Mouse (Mus musculus) stomach, embryonic 14.5 days (tissue): ENCODE results near the gene 1600014C23Rik. TPM values are rescaled to one million over a fixed set of nuclear protein-coding genes. Genes with fewer than 3 reads are reported as not detected.

ENCODE experiments used
- ATAC-seq: fragments of 200-750 bp; cut with Nextera tagmentation; 2 replicates; pipeline ENCODE4 v1.8.0; 2017; ENCODE audit warnings: low read depth, moderate TSS enrichment; ENCODE audit not compliant: insufficient number of reproducible peaks, insufficient read depth, low FRiP score
- H3K27ac ChIP-seq: fragments of 300-500 bp; sonication (generic); 2 replicates; pipeline ENCODE4 v1.5.1; 2014; ENCODE audit warnings: mild to moderate bottlenecking, low read length, moderate library complexity, mixed read lengths
- H3K27me3 ChIP-seq: fragments of 300-500 bp; sonication (generic); 2 replicates; pipeline ENCODE4 v1.6.1; 2014; ENCODE audit warnings: low read length, control low read depth, mixed read lengths; ENCODE audit not compliant: control insufficient read depth, insufficient read depth
- H3K36me3 ChIP-seq: fragments of 300-500 bp; sonication (generic); 2 replicates; pipeline ENCODE4 v1.6.1; 2014; ENCODE audit warnings: mild to moderate bottlenecking, control low read depth, low read length, moderate library complexity, mixed read lengths; ENCODE audit not compliant: control insufficient read depth, insufficient read depth
- H3K4me1 ChIP-seq: fragments of 300-500 bp; sonication (generic); 2 replicates; pipeline ENCODE4 v1.6.1; 2014; ENCODE audit warnings: low read length, control low read depth, mixed read lengths; ENCODE audit not compliant: control insufficient read depth, insufficient read depth
- H3K4me2 ChIP-seq: fragments of 300-500 bp; sonication (generic); replicated peaks from 2 replicates; pipeline ENCODE4 v1.6.1; 2014; ENCODE audit warnings: low read depth, low read length, control low read depth
- H3K4me3 ChIP-seq: fragments of 300-500 bp; sonication (generic); 2 replicates; pipeline ENCODE4 v1.5.1; 2014; ENCODE audit warnings: low read depth, low read length, control low read depth
- H3K9ac ChIP-seq: fragments of 300-500 bp; sonication (generic); replicated peaks from 2 replicates; pipeline ENCODE4 v1.6.1; 2014; ENCODE audit warnings: low read depth, mild to moderate bottlenecking, control low read depth, low read length, moderate library complexity, mixed read lengths
- H3K9me3 ChIP-seq: fragments of 300-500 bp; sonication (generic); 2 replicates; pipeline ENCODE4 v1.6.1; 2016; ENCODE audit warnings: low read depth, low read length, control low read depth; ENCODE audit not compliant: control insufficient read depth
- WGBS: fragments of 180-500 bp; shearing (Covaris S2); extraction: QIAGEN DNeasy Blood & Tissue Kit; methylation state at CpG from one replicate; pipeline ENCODE4 v1.1.7; 2014; 5-methylcytosine and 5-hydroxymethylcytosine counted together
- polyA plus RNA-seq: library from polyadenylated mRNA; unstranded; fragments of >200 nt; fragmentation: Nextera tagmentation; extraction: Ambion mirVana; gene quantifications from 2 replicates; pipeline ENCODE4 v1.2.1, GENCODE M21; 2014

Gene 1600014C23Rik
- polyA plus RNA-seq, 1 experiment from 2014 or later: 0.72 TPM

DNA sequence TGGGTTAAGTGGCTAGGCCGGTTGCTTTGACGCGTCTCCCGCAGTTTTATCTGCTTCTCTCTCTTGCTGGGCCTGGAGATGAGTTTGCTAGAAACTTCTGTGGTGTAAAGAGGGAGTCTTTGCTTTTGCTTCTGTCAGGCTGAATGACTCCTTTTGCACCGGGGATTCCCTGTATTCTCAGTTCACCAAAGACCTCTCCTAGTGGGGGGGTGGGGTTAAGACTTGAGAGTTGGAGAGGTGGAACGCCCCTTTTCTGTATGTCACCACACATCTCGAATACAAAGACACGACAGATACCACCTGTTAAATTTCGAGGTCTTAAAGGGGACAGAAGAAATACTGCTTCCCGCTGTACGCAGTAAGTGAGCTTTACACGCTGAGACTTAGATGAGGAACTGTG is 46.9 kb downstream of the 1600014C23Rik start, which contains the start of gene Tmem63b:
Gene Tmem63b (minus strand): TSS at position 190 of the 400 bp plus-strand sequence.
- H3K4me2 ChIP-seq: peak within 1 kb of the TSS; percentile 90
- H3K9me3 ChIP-seq: no peaks in the 10 kb centered on the region
- H3K4me1 ChIP-seq: peaks cover 18% of the 10 kb centered on the region
- peak within 1 kb of the TSS; percentile 95 for H3K4me3 ChIP-seq
- 2% methylated on average over 12 of the region's 12 CpGs for WGBS
- peak within 1 kb of the TSS; percentile 88 for H3K27ac ChIP-seq
- no peak for ATAC-seq
- no peaks in the 10 kb centered on the region for H3K27me3 ChIP-seq
- no peaks in the 10 kb centered on the region for H3K36me3 ChIP-seq
- peak within 1 kb of the TSS; percentile 89 for H3K9ac ChIP-seq

DNA sequence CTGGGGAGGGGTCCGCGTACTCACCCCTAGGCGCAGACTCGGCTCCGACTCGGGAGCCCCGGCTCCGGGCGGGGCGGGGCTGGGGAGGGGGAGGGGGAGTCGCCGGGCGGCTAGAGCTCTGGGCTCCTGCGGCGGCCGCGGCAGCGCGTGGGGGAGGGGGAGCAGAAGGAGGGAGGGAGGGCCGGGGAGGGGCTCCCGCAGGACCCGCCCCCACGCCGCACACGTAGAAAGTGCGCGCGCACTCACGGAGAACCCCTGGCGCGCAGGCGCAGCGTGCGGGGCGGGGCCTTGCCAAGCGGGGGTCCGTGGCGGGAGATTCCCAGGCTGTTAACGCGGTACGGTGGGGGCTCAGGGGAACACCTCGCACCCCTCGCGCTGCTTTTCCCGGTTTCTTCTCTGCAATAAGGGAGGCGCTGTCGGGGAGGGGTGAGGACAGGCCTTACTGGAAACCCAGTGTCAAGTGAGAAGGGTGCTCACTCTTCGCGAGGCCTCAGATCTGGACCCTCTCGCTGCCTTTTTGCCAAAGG is 47.5 kb downstream of the 1600014C23Rik start, which contains the start of gene Mrpl14:
Gene Mrpl14 (plus strand): TSS at position 230 of the 527 bp plus-strand sequence.
- WGBS: under 1% methylated on average over 36 of the region's 50 CpGs
- H3K4me3 ChIP-seq: peak within 1 kb of the TSS; percentile 95
- peak within 1 kb of the TSS; percentile 89 for H3K9ac ChIP-seq
- peak within 1 kb of the TSS; percentile 88 for H3K27ac ChIP-seq
- H3K4me2 ChIP-seq: peak within 1 kb of the TSS; percentile 90
- ATAC-seq: peak; percentile 85
- H3K27me3 ChIP-seq: no peaks in the 10 kb centered on the region
- H3K9me3 ChIP-seq: no peaks in the 10 kb centered on the region
- H3K36me3 ChIP-seq: no peaks in the 10 kb centered on the region
- H3K4me1 ChIP-seq: peaks cover 18% of the 10 kb centered on the region

DNA sequence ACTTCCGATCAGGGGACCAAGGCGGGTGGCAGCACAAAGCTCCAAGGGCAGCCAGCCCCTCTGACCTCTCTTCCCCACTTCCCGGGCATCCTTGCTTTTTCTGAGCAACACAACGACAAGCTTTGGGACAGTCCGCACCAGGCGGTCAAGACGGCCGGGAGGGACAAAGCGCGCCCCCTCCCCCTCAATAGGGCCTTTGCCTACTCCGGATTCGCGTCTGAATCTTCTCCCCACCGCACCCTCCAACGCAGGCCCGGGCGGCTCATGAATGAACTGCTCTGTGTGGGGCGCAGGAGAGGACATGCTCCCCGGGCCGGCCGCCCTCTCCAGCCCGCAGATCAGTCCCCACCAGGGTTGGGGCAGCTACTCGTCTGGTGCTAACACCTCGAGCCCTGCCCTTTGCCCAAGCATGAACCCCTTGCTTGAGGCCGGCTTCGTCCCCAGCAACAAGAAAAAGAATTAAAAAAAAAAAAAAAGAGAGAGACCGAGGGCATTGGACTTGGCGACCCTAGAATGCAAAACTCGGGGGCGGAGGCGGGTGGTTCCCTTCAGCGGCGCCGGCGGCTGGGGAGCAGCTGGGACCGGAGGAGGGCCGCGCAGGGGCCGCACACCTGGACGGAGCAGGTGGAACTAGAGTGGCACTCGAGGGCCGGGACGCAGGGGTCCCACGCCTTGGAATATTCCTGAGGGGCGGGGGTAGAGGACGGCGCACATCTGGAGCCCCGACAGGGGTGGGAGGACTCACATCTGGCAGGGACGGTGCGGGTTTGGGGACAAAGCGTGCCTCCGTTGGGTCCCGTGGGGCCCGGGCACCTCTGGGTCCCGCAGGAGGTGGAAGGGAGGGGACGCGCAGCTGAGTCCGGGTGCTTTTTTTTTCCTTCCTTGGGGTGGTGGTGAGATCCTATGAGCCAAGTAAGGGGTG is 48.2 kb downstream of the 1600014C23Rik start:
- H3K9me3 ChIP-seq: no peaks in the 10 kb centered on the region
- peak overlapping the region; percentile 90 for H3K4me2 ChIP-seq
- H3K36me3 ChIP-seq: no peaks in the 10 kb centered on the region
- peak overlapping the region; percentile 95 for H3K4me3 ChIP-seq
- H3K27me3 ChIP-seq: no peaks in the 10 kb centered on the region
- WGBS: under 1% methylated on average over 58 of the region's 58 CpGs
- peak overlapping the region; percentile 89 for H3K9ac ChIP-seq
- H3K4me1 ChIP-seq: peaks cover 23% of the 10 kb centered on the region
- peak overlapping the region; percentile 58 for H3K27ac ChIP-seq
- ATAC-seq: peak; percentile 44

DNA sequence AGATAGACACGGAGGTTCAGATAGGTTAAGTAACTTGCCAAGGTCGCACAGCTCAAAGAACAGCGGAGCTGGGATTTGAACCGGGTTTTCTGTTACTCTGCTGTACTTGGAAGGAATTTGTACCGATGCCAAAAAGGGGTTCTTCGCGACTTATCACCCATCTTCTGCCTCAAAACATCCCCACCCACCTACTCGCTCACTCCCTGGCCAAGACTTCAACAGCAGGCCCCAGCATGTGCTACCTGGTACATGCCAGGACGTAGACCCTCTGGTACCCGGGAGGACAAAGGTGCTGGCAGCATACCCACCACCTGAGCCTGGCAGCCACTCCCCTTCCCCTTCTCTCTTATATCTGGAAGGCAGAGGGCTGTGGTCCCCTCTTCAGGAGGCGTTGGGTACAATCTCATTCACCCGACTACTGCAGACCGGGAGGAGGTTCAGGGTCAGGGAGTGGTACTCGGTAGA is 48.9 kb downstream of the 1600014C23Rik start:
- no peak for ATAC-seq

More for the DNA sequence above, 48.9 kb downstream of the 1600014C23Rik start:
- WGBS: 25% methylated on average over 14 of the region's 14 CpGs
- H3K9me3 ChIP-seq: no peaks in the 10 kb centered on the region
- H3K4me2 ChIP-seq: peak overlapping the region; percentile 90
- H3K4me1 ChIP-seq: peaks cover 23% of the 10 kb centered on the region
- H3K9ac ChIP-seq: peak overlapping the region; percentile 89
- peak overlapping the region; percentile 58 for H3K27ac ChIP-seq
- H3K27me3 ChIP-seq: no peaks in the 10 kb centered on the region
- peak overlapping the region; percentile 95 for H3K4me3 ChIP-seq
- no peaks in the 10 kb centered on the region for H3K36me3 ChIP-seq

Other genes with a start within 250 kb of the 1600014C23Rik start
- 14.8 and 16.8 TPM in 2 replicates for gene Aars2, start 227.0 kb downstream of the 1600014C23Rik start, polyA plus RNA-seq
- gene Tcte1, start 210.4 kb downstream of the 1600014C23Rik start, polyA plus RNA-seq: 0.29 and 0.65 TPM in 2 replicates
- 1.8 and 2.6 TPM in 2 replicates for gene Tmem151b, start 184.2 kb downstream of the 1600014C23Rik start, polyA plus RNA-seq
- gene Nfkbie, start 178.1 kb downstream of the 1600014C23Rik start, polyA plus RNA-seq: 3.7 and 4.2 TPM in 2 replicates
- 117 and 120 TPM in 2 replicates for gene Slc35b2, start 170.0 kb downstream of the 1600014C23Rik start, polyA plus RNA-seq
- 1,573 and 1,607 TPM in 2 replicates for gene Hsp90ab1, start 160.6 kb downstream of the 1600014C23Rik start, polyA plus RNA-seq
- 72.2 and 73.0 TPM in 2 replicates for gene Slc29a1, start 134.2 kb downstream of the 1600014C23Rik start, polyA plus RNA-seq
- gene Mymx, start 131.7 kb downstream of the 1600014C23Rik start, polyA plus RNA-seq: 0.36 and 0.55 TPM in 2 replicates
- not detected in 2 replicates for gene Capn11, start 74.5 kb downstream of the 1600014C23Rik start, polyA plus RNA-seq
- 155 and 171 TPM in 2 replicates for gene Mrpl14, start 47.5 kb downstream of the 1600014C23Rik start, polyA plus RNA-seq
- gene Tmem63b, start 46.9 kb downstream of the 1600014C23Rik start, polyA plus RNA-seq: 30.8 and 33.7 TPM in 2 replicates